Mouse (Mus musculus) CD4-positive, CD25-positive, alpha-beta regulatory T cell (primary cell): ENCODE results near the gene Gm8300. TPM values are rescaled to one million over a fixed set of nuclear protein-coding genes. Genes with fewer than 3 reads are reported as not detected.

ENCODE experiments used
- polyA plus RNA-seq: library from polyadenylated mRNA; unstranded; fragments of 100-300 nt; shearing (Covaris generic); gene quantifications from one replicate; pipeline ENCODE4 v1.2.1, GENCODE M21; 2017

Gm8300 gene
- polyA plus RNA-seq: not detected

GRCm38 (mm10) chr12:87514016-87514415 is at the start of gene Gm8300:
Gm8300 (plus strand) TSS chr12:87514316.

GRCm38 (mm10) chr12:87471964-87472786 is 41.9 kb upstream of the Gm8300 start, which contains the start of gene Snw1:
Snw1 (minus strand) TSS chr12:87472274.

GRCm38 (mm10) chr12:87494421-87494820 is 19.7 kb upstream of the Gm8300 start, which contains the start of gene Gm5788:
Gm5788 (plus strand) TSS chr12:87494721.

Other genes with a start within 250 kb of the Gm8300 start
- gene Vipas39, start 248.1 kb upstream of the Gm8300 start, polyA plus RNA-seq: 37.4 TPM
- gene Ahsa1, start 247.8 kb upstream of the Gm8300 start, polyA plus RNA-seq: 164 TPM
- not detected for gene Ism2, start 214.6 kb upstream of the Gm8300 start, polyA plus RNA-seq
- 151 TPM for gene Sptlc2, start 126.0 kb upstream of the Gm8300 start, polyA plus RNA-seq
- gene Slirp, start 70.4 kb upstream of the Gm8300 start, polyA plus RNA-seq: 75.0 TPM
- gene Alkbh1, start 70.3 kb upstream of the Gm8300 start, polyA plus RNA-seq: 72.0 TPM
- 181 TPM for gene Snw1, start 42.0 kb upstream of the Gm8300 start, polyA plus RNA-seq
- not detected for gene Gm5788, start 19.6 kb upstream of the Gm8300 start, polyA plus RNA-seq
- gene Oog1, start 88.4 kb downstream of the Gm8300 start, polyA plus RNA-seq: not detected
- not detected for gene Gm4027, start 104.6 kb downstream of the Gm8300 start, polyA plus RNA-seq
- 0.56 TPM for gene Gm16381, start 130.3 kb downstream of the Gm8300 start, polyA plus RNA-seq